Mouse (Mus musculus) cortical plate, adult 2 months (tissue): ENCODE measurements around the gene Mybpc2. TPM values are rescaled to one million over a fixed set of nuclear protein-coding genes. Genes with fewer than 3 reads are reported as not detected.

ENCODE experiments used
- H3K27ac ChIP-seq: fragments of 200-500 bp; 2 replicates; pipeline ENCODE4 v1.5.1; 2012; ENCODE audit warnings: low read length, control low read depth, inconsistent platforms; ENCODE audit not compliant: insufficient read depth
- H3K4me1 ChIP-seq: fragments of 200-500 bp; 2 replicates; pipeline ENCODE4 v1.6.1; 2011; ENCODE audit warnings: low read length; ENCODE audit not compliant: control insufficient read depth, insufficient read depth
- H3K4me3 ChIP-seq: fragments of 200-500 bp; 2 replicates; pipeline ENCODE4 v1.5.1; 2011; ENCODE audit warnings: mild to moderate bottlenecking, low read length, control low read depth; ENCODE audit not compliant: insufficient read depth
- CTCF ChIP-seq: fragments of 200-500 bp; IDR thresholded peaks from 2 replicates; pipeline ENCODE4 v1.5.1; 2011; ENCODE audit warnings: mild to moderate bottlenecking, control low read depth, low read length; ENCODE audit not compliant: insufficient read depth; ENCODE audit errors: extremely low read depth
- POLR2A ChIP-seq: fragments of 200-500 bp; IDR thresholded peaks from 2 replicates; pipeline ENCODE4 v1.6.1; 2011; ENCODE audit warnings: mild to moderate bottlenecking, low read length, control low read depth; ENCODE audit not compliant: insufficient read depth; ENCODE audit errors: extremely low read depth
- polyA plus RNA-seq: library from polyadenylated mRNA; depleted of rRNA; stranded (reverse); fragments of >200 nt; gene quantifications from 2 replicates; pipeline ENCODE4 v1.2.3, GENCODE M21; 2012

The Mybpc2 gene
- polyA plus RNA-seq, 1 experiment, result 0.04 TPM

DNA sequence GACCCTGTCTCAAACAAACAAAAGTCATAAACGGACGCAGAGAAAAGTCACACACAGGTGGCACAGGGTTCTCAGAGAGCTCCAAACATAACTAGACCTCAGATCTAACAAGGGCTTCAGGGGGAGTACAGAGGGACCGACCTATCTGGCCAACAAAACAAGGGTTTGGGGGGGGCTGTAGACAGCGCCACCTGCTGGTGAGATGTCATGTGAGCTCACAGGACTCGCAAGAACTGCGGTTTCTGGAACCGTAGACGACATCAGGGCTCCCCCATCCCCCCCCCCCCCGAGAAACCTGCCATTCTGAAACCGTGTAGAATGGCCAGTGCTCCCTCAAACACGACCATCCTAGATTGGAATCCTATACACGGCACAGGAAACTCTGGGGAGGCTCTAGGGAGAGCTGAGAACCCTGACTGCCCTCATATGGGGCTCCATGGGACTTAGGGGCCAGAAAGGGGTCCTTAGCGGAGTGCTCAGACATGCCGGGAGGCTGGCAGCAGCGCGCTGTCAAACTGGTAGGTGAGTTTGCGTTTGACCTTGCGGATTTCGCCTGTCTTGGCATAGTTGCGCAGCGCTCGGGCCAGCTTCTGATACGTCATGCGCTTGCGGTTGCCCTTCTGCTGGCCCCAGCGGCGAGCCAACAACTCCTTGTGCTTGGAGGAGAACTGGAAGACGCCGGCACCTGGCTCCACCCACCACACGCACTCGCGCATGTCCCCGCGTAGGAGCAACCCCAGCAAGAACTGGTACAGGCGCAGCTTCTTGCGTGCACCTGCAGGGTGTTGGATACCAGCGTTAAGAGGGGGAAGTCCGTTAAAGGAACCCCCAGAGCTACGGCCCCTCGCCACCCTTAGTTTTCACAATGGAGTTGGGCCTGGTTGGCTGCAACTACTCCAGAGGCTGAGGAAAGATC is 3.3 kb upstream of the Mybpc2 start:
- Histone ChIP-seq H3K4me1 (no peaks in the 10 kb centered on the region), H3K27ac (0 out of 2 replicates have a peak overlapping the region, but pooled peaks have one; percentile 7), H3K4me3 (peak overlapping the region; percentile 27)
- TF ChIP-seq POLR2A (peak; percentile 55; the same call in 1 of the 2 replicates), CTCF (peak; percentile 73)

DNA sequence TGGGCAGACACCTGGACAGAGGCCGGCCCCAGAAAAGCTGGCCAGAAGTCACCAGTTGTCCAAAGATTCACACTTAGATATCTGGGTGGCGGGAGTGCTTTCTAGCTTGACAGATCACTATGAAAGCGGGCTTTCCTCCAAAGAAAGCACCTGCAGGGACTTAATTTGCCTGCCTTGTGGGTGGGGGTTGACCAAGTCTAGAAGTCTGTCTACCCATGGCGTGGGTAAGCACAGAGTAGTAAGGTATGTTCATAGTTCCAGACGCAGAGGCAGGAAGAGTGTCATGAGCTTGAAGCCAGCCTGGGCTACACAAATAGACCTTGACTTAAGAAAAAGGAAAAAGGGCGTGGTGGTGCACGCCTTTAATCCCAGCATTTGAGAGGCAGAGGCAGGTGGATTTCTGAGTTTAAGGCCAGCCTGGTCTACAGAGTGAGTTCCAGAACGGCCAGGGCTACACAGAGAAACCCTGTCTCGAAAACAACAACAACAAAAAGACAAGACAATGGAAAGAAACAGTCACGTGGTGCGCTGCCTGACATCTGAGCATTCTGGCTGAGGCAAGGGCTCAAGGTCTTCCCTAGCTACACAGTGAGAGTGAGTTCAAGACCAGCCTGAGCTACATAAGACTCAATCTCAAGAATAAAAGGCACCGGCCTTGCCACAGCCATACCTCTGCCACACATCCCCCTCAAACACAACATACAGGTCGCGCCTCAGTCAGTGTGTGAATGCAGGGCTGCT is 2.1 kb upstream of the Mybpc2 start:
- H3K27ac ChIP-seq, result no peak overlapping the region
- no peaks in the 10 kb centered on the region for H3K4me1 ChIP-seq
- no peak overlapping the region for H3K4me3 ChIP-seq
- TF ChIP-seq CTCF (no peak), POLR2A (no peak)

DNA sequence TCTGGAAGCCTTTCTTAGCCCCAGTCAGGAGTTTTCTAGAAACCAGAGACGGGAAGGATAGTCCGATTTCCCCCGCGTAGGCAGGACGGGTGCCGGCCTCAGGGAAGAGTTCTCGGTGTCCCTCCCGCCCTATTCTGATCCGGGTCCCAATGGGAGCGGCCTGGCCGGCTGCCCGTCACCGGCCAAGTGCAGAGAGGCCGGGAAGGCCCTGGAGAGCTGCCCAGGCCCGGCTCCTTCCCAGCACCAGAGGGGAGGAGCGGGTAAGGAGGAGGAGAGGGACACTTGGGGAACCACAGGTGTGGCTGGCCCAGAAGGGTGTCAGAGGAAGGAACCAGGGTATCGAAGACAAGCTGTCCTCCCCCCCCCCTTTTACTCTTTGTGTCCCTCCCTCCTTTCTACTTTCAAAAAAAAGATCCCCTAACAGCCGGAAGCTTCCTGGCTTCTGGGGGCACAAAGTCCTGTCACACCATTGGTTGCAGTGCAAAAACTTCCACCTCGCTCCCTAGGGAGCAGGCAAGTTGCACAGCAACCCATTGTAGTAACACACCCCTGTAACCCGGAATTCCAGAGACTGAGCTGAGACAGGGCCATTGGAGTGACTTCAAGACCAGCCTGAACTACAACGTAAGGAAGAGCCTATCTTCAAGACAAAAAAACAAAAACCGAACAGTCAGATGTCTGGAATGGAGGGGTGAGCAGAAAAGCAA is 823 bp upstream of the Mybpc2 start:
- no peak for TF ChIP-seq POLR2A
- no peak for TF ChIP-seq CTCF
- no peak overlapping the region for H3K4me3 ChIP-seq
- H3K27ac ChIP-seq, result no peak overlapping the region
- no peaks in the 10 kb centered on the region for H3K4me1 ChIP-seq

DNA sequence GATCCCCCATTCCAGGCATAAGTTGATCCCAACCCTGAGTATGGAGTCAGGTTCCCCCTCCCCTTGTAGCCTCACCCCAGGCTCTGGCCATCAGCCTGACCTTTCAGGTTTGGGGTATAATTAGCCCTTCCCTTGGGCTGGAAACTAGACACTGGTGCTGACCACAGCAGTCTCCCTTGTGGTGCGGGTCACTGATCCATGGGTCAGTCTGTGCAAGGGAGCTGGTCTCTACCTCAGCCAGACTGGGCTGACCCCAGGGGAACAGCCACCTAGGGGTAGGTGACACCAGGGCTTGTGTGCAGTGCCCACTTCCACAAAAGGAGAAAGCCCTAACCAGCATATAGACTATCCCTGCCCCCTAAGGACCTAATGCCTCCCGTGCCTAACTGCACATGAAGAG is 1.4 kb downstream of the Mybpc2 start:
- Histone ChIP-seq H3K4me1 (no peaks in the 10 kb centered on the region), H3K27ac (no peak overlapping the region), H3K4me3 (no peak overlapping the region)
- TF ChIP-seq POLR2A, result no peak
- no peak for TF ChIP-seq CTCF

DNA sequence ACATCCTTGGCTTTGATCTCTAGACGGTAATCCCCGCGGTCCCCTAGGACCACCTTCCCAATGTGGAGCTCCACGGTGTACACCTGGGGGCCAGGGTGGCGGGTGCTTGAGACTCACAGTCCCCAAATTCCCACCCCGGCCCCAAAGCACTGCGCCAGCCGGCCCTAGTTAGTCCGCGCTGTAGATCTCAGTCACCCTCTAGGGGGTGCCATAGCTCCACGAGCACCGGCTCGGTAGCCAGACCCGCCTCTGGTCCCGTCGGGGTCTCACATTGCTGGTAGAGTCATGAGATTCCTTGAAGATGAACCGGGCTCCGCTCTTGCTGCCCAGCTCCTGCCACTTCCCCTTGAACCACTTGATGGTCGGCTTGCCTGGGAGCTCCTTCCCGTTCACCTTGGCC is 2.7 kb downstream of the Mybpc2 start:
- TF ChIP-seq CTCF (peak; percentile 46), POLR2A (no peak)
- Histone ChIP-seq H3K27ac (no peak overlapping the region), H3K4me3 (no peak overlapping the region), H3K4me1 (no peaks in the 10 kb centered on the region)

DNA sequence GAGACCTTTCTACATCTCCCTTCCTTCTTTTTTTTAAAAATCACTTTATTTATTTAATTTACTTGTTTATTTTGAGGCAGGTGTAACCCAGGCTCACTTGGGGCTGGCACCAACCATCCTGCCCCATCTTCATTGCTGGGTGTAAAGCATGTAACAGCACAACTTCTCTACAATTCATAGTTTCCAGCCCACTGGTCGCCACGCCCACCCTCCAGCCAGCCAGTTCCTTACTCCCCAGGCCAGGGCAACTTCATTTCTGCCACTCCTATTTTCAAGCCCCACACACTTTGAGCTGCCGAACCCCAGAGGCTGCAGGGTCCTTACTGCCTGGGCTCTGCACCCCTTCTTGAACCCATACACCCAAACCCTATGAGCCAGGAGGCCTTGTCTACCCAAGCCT is 3.5 kb downstream of the Mybpc2 start:
- no peak overlapping the region for H3K27ac ChIP-seq

DNA sequence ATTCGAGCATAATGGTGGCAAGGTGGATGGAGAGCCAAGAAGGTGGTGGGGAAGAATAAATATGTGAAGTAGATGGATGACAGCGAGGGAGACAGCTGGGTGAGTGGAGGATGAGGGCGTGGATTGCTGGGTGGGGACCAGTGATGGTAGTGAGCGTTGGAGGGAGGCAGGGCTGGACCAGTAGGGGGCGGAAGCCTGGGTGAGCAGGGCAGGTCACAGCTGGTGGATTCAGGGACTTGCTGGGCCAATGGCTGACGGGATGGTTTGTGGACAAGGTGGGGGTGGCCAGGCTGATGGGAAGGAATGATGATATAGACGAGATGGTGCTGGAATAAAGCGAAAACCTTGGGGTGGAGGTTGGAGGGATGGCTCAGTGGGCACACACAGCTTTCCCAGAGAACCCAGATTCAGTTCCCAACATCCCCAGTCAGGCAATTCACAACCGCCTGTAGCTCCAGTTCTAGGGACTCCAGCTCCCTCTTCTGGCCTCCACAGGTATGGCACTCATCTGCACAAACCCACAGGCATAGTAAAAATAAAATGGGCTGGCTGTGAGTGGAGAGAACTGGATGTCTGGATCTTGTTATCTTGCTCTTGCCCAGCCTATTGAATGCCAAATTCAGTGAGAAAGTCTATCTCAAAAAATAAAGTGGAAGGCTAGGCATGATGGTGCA is 5.1 kb downstream of the Mybpc2 start:
- Histone ChIP-seq H3K4me1 (no peaks in the 10 kb centered on the region), H3K4me3 (no peak overlapping the region), H3K27ac (no peak overlapping the region)
- TF ChIP-seq CTCF (no peak), POLR2A (no peak)

More for the DNA sequence above, 3.5 kb downstream of the Mybpc2 start:
- no peak for TF ChIP-seq POLR2A
- Histone ChIP-seq H3K4me3 (no peak overlapping the region), H3K4me1 (no peaks in the 10 kb centered on the region)

DNA sequence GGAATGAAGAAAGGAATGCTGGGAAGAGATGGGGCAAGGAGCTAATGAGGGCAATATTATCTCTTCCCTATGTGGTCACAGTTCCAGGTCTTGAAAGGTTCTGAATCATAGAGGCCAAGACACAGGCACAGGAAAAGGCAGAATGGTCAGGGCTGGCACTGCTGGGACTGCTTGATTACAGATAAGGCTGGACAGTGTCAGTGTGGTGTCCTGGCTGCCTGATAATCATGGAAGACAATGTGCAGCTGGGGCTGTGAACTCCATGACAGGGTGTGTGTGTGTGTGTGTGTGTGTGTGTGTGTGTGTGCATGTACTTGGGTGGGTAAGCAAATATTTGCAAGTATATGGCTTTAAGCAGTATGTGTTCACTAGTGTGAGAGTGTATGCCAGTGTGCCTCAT is 17.0 kb downstream of the Mybpc2 start:
- no peak for TF ChIP-seq POLR2A
- no peak for TF ChIP-seq CTCF
- H3K27ac ChIP-seq, result no peak overlapping the region
- H3K4me3 ChIP-seq, result no peak overlapping the region
- no peaks in the 10 kb centered on the region for H3K4me1 ChIP-seq

DNA sequence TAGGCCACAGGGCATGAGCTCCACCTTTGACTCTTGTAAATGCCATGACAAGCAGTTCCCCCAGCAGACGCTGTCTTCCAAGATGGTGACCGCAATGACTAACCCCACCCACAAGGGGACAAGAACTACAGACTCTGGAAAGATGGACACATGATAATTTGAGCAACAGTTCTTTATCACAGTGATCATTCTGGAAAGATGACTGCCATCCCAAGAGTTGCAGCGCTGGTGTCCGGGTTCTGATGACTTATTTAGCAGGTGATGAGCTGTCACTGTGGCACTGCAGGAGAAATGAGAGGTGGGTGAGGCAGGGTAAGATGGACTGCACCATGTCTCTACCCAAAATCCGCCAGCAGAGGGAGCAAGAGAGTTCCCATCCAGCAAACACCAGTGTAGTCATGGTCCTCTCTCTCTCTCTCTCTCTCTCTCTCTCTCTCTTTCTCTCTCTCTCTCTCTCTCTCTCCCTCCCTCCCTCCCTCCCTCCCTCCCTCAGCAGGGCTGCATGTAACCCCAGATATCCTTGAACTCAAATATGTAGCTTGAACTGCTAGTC is 22.8 kb downstream of the Mybpc2 start:
- H3K27ac ChIP-seq, result no peak overlapping the region
- H3K4me3 ChIP-seq, result no peak overlapping the region
- peak; percentile 74 for TF ChIP-seq CTCF
- no peak for TF ChIP-seq POLR2A
- H3K4me1 ChIP-seq, result no peaks in the 10 kb centered on the region
